Mouse (Mus musculus): ENCODE results near the gene Gnat3. TPM values are rescaled to one million over a fixed set of nuclear protein-coding genes. Genes with fewer than 3 reads are reported as not detected.
A peak's percentile ranks its signal among the peaks of the same experiment; 100 is the strongest.

Gene Gnat3
- polyA plus RNA-seq, 1 experiment from 2014 or later, result not detected

- no peak overlapping the region for H3K4me2 ChIP-seq
- H3K9me3 ChIP-seq (replicated peaks; ENCODE audit: control insufficient read depth, low read length), result no peaks in the 10 kb centered on the region
- H3K27ac ChIP-seq (ENCODE audit: low read depth, low read length), result no peak overlapping the region
- ATAC-seq (replicated peaks; ENCODE audit: insufficient number of reproducible peaks, low FRiP score, low TSS enrichment), result no peak
- H3K9ac ChIP-seq (ENCODE audit: low read depth, low read length), result no peak overlapping the region
- no peaks in the 10 kb centered on the region for H3K36me3 ChIP-seq (ENCODE audit: control insufficient read depth, insufficient read depth, low read length)
- no peak overlapping the region for H3K4me3 ChIP-seq (ENCODE audit: low read depth, low read length)
- no peaks in the 10 kb centered on the region for H3K4me1 ChIP-seq (ENCODE audit: control insufficient read depth, insufficient read depth, low read length)
- no peaks in the 10 kb centered on the region for H3K27me3 ChIP-seq (ENCODE audit: control insufficient read depth, insufficient read depth, low read length)
These were observed 61.0 kb downstream of the Gnat3 start for GRCm38 (mm10) chr5:18023347-18023746.

DNA sequence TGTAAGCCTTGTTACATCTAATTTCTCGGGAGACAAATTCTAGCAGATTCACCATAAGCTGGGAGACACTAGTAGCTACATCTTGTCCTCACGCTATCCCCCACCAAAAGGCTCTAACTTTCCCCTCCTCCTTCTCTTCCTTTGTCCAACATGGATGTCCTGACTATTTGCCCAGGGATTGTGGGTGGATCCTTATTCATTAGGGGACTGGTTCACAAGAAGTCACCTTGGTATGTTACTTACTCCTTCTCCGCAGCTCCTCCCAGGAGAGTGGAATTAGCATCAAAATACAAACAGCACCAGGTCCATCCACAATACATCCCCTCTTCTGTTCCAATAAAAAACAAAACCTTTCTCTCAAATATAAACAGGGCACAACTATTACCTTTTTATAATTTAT is 65.2 kb downstream of the Gnat3 start:
- Histone ChIP-seq H3K36me3 (ENCODE audit: control insufficient read depth, insufficient read depth, low read length) (no peaks in the 10 kb centered on the region), H3K9me3 (replicated peaks; ENCODE audit: control insufficient read depth, low read length) (no peaks in the 10 kb centered on the region), H3K4me2 (no peak overlapping the region), H3K27ac (ENCODE audit: low read depth, low read length) (no peak overlapping the region), H3K4me1 (ENCODE audit: control insufficient read depth, insufficient read depth, low read length) (no peaks in the 10 kb centered on the region), H3K4me3 (ENCODE audit: low read depth, low read length) (no peak overlapping the region), H3K27me3 (ENCODE audit: control insufficient read depth, insufficient read depth, low read length) (no peaks in the 10 kb centered on the region), H3K9ac (ENCODE audit: low read depth, low read length) (no peak overlapping the region)
- no peak for ATAC-seq (replicated peaks; ENCODE audit: insufficient number of reproducible peaks, low FRiP score, low TSS enrichment)
- WGBS (ENCODE audit: insufficient replicate concordance), result 85% methylated on average over 3 of the region's 3 CpGs

DNA sequence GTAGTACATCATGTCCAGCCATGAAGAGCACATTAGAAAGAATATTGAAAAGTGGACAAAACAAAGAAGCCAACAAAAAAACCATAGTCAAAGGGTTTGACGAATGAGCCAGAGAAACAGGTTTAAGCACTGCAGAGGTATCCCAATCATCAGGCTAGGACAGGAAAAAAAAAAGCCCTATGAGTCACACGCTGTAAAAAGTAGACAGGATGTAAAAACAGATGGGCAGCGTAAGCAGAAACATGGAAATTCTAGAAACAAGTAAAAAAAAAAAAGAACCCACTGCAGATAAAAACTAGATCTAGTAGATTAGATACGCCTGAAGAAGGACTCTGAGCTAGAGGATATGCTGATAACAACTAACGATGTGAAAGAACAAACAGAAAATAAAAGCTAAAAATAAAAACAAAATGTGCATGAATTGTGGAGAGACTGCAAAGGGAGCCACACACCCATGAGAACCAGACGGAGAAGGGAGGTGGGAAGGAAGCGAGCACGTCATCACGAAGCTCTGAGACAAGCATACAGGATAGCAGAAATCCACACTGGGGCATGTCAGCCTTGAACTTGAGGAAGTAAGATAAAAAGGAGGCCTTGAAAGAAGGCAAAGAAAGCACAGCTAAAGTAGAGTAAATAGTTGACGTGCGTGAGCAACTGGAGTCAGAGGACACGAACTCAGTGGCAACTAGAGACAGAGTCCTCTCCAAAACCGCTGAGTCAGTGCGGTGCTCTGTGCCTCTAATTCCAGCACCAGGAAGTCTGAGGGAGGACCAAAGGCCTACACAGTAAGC is 73.7 kb downstream of the Gnat3 start:
- H3K4me1 ChIP-seq (ENCODE audit: control insufficient read depth, insufficient read depth, low read length), result no peaks in the 10 kb centered on the region
- no peak; the same call in 1 of the 2 replicates for ATAC-seq (replicated peaks; ENCODE audit: insufficient number of reproducible peaks, low FRiP score, low TSS enrichment)
- H3K4me3 ChIP-seq (ENCODE audit: low read depth, low read length), result no peak overlapping the region
- H3K9me3 ChIP-seq (replicated peaks; ENCODE audit: control insufficient read depth, low read length), result 0 out of 2 replicates have a peak, but pooled peaks cover 2% of the 10 kb centered on the region
- no peaks in the 10 kb centered on the region for H3K27me3 ChIP-seq (ENCODE audit: control insufficient read depth, insufficient read depth, low read length)
- peak overlapping the region; percentile 41; the same call in 1 of the 2 replicates for H3K27ac ChIP-seq (ENCODE audit: low read depth, low read length)
- H3K4me2 ChIP-seq, result no peak overlapping the region
- WGBS (ENCODE audit: insufficient replicate concordance), result 57% methylated on average over 14 of the region's 14 CpGs
- no peak overlapping the region for H3K9ac ChIP-seq (ENCODE audit: low read depth, low read length)
- no peaks in the 10 kb centered on the region for H3K36me3 ChIP-seq (ENCODE audit: control insufficient read depth, insufficient read depth, low read length)

- Histone ChIP-seq H3K27me3 (ENCODE audit: control insufficient read depth, insufficient read depth, low read length) (no peaks in the 10 kb centered on the region), H3K36me3 (ENCODE audit: control insufficient read depth, insufficient read depth, low read length) (no peaks in the 10 kb centered on the region), H3K9ac (ENCODE audit: low read depth, low read length) (no peak overlapping the region), H3K4me3 (ENCODE audit: low read depth, low read length) (no peak overlapping the region), H3K9me3 (replicated peaks; ENCODE audit: control insufficient read depth, low read length) (no peaks in the 10 kb centered on the region), H3K4me1 (ENCODE audit: control insufficient read depth, insufficient read depth, low read length) (no peaks in the 10 kb centered on the region), H3K27ac (ENCODE audit: low read depth, low read length) (no peak overlapping the region), H3K4me2 (no peak overlapping the region)
- ATAC-seq (replicated peaks; ENCODE audit: insufficient number of reproducible peaks, low FRiP score, low TSS enrichment), result no peak
- 6% methylated on average over 2 of the region's 2 CpGs for WGBS (ENCODE audit: insufficient replicate concordance)
These were observed 80.7 kb downstream of the Gnat3 start for GRCm38 (mm10) chr5:18043022-18043421.

DNA sequence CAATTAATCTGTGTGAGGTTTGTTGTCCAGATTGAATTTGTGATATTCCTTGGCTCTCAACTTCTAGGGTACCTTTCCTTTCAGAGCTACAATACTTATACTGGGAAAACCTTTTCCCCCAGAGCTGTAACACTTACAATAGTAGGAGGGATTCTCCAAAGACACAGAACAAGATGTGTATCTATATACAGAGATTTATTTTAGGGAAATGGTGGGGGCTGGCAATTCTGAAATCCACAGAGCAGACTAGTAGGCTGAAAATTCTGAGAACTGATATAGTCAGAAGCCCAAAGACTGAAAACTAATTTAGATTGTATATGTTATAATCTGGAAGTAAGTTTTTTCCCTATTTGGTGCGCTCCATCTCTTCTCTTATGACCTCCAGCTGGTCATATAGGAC is 86.5 kb downstream of the Gnat3 start:
- WGBS (ENCODE audit: insufficient replicate concordance), result 87% methylated on average over 1 of the region's 1 CpGs
- Histone ChIP-seq H3K4me3 (ENCODE audit: low read depth, low read length) (no peak overlapping the region), H3K27ac (ENCODE audit: low read depth, low read length) (no peak overlapping the region), H3K4me1 (ENCODE audit: control insufficient read depth, insufficient read depth, low read length) (no peaks in the 10 kb centered on the region), H3K4me2 (no peak overlapping the region), H3K36me3 (ENCODE audit: control insufficient read depth, insufficient read depth, low read length) (no peaks in the 10 kb centered on the region), H3K27me3 (ENCODE audit: control insufficient read depth, insufficient read depth, low read length) (no peaks in the 10 kb centered on the region), H3K9ac (ENCODE audit: low read depth, low read length) (no peak overlapping the region), H3K9me3 (replicated peaks; ENCODE audit: control insufficient read depth, low read length) (no peaks in the 10 kb centered on the region)
- no peak for ATAC-seq (replicated peaks; ENCODE audit: insufficient number of reproducible peaks, low FRiP score, low TSS enrichment)

DNA sequence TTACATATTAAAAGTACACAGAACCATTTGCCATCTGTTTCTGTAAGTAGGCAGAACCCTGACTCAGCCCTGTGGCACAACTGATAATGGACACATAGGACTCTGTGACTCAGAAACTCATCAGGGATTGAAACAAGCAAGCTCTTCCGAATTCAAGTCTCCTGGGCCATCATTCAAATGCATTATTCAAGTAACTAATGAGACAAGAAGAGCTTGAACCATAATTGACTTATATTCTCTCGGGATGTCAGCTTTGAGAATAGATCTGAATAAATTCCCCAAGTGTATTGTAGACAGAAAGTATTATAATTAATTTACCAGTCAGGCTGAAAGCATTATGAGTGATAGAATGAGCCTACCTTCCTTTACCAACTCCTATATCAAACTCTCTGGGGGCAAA is 93.0 kb downstream of the Gnat3 start:
- ATAC-seq (replicated peaks; ENCODE audit: insufficient number of reproducible peaks, low FRiP score, low TSS enrichment), result no peak
- Histone ChIP-seq H3K4me3 (ENCODE audit: low read depth, low read length) (no peak overlapping the region), H3K27me3 (ENCODE audit: control insufficient read depth, insufficient read depth, low read length) (no peaks in the 10 kb centered on the region), H3K9ac (ENCODE audit: low read depth, low read length) (no peak overlapping the region), H3K4me2 (no peak overlapping the region), H3K27ac (ENCODE audit: low read depth, low read length) (no peak overlapping the region), H3K4me1 (ENCODE audit: control insufficient read depth, insufficient read depth, low read length) (no peaks in the 10 kb centered on the region), H3K9me3 (replicated peaks; ENCODE audit: control insufficient read depth, low read length) (no peaks in the 10 kb centered on the region), H3K36me3 (ENCODE audit: control insufficient read depth, insufficient read depth, low read length) (no peaks in the 10 kb centered on the region)
- 65% methylated on average over 2 of the region's 2 CpGs for WGBS (ENCODE audit: insufficient replicate concordance)

Other genes with a start within 250 kb of the Gnat3 start
- 46.8 and 56.2 TPM in 2 replicates for gene Cd36, start 73.7 kb upstream of the Gnat3 start, polyA plus RNA-seq (2014; fragmentation: Nextera tagmentation; extraction: Ambion mirVana)